8 mouse cellular contexts compared by ENCODE assay signal in the genomic region with DNA sequence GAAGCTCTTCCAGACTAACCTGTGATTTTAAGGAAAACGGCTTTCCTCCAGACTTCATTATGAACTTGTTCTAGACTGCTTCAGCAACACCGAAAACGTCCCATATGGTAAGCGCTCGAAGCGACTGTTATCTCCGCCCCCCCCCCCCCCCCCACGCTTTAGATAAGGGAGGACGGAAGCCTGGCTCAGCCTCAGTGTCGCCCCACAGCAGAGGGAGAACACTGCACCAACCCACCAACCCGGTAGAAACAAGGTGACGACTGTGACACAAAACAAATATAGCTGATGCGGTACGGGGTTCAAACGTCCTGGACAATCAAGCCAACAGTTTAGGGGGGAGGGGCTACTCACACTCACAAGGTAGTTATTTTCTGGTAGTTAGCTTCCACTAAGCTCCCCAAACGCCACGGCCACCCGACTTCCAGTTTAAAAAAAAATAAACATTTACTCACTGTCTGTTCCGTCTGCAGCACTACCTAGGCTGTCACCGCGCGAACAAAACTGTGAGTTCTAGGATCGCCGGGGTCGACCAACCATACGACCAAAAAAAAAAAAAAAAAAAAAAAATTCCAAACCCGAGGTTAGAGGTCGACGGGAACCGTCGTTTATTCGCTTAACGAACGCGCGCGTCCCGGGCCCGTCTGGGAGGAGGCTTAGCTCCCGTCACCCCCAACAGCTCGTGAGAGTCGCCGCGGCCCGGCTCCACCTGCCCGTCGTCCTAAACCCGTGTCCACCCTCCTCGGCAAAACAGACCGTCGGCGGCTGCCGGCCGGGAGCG. TPM values are rescaled to one million over a fixed set of nuclear protein-coding genes. Genes with fewer than 3 reads are reported as not detected.
DNase-seq lines count a peak whose midpoint lies in the region; ATAC-seq and TF ChIP-seq lines count a peak whose summit lies in the region.

No protein-coding gene starts in this region.

- peaks cover 4% of the 10 kb centered on the region for H3K36me3 ChIP-seq in forebrain, postnatal 0 days (ENCODE audit: insufficient read depth)
- H3K36me3 ChIP-seq in intestine, embryonic 15.5 days: peaks cover 8% of the 10 kb centered on the region; the same call in 1 of the 2 replicates
- peaks cover 31% of the 10 kb centered on the region for H3K36me3 ChIP-seq in liver, embryonic 12.5 days
- peaks cover 19% of the 10 kb centered on the region for H3K36me3 ChIP-seq in myocyte (ENCODE audit: control insufficient read depth, insufficient read depth)

- no peaks in the 10 kb centered on the region for H3K9me3 ChIP-seq in forebrain, postnatal 0 days (ENCODE audit: low read length)
- H3K9me3 ChIP-seq in intestine, embryonic 15.5 days: no peaks in the 10 kb centered on the region
- no peaks in the 10 kb centered on the region for H3K9me3 ChIP-seq in liver, embryonic 12.5 days (replicated peaks)

- peak overlapping the region; percentile 95 for H3K4me3 ChIP-seq in cerebellum, adult 2 months (replicated peaks; ENCODE audit: insufficient read depth, low read depth, low read length)
- H3K4me3 ChIP-seq in forebrain, postnatal 0 days (ENCODE audit: low read depth, low read length): peak overlapping the region; percentile 92
- peak overlapping the region; percentile 87 for H3K4me3 ChIP-seq in intestine, embryonic 15.5 days (replicated peaks)
- peak overlapping the region; percentile 90 for H3K4me3 ChIP-seq in liver, embryonic 12.5 days
- H3K4me3 ChIP-seq in myocyte: peak overlapping the region; percentile 53

- no peak for TF ChIP-seq POLR2A in cerebellum, adult 2 months (IDR thresholded peaks at IDR 0.05; ENCODE audit: borderline replicate concordance, insufficient read depth, low read length)
- TF ChIP-seq POLR2A in myocyte (IDR thresholded peaks at IDR 0.05; ENCODE audit: insufficient read length, low read depth): no peak

- H3K4me2 ChIP-seq in forebrain, postnatal 0 days (ENCODE audit: low read depth): peak overlapping the region; percentile 65
- peak overlapping the region; percentile 70 for H3K4me2 ChIP-seq in intestine, embryonic 15.5 days (replicated peaks)
- peak overlapping the region; percentile 85 for H3K4me2 ChIP-seq in liver, embryonic 12.5 days
- H3K4me2 ChIP-seq in myocyte (ENCODE audit: low read depth): peak overlapping the region; percentile 65

- peaks cover 27% of the 10 kb centered on the region for H3K79me2 ChIP-seq in myocyte (ENCODE audit: control insufficient read depth, insufficient read depth)

- peak; percentile 53 for ATAC-seq in forebrain, postnatal 0 days
- ATAC-seq in intestine, embryonic 15.5 days: peak; percentile 85
- peak; percentile 77 for ATAC-seq in liver, embryonic 12.5 days

- H3K4me1 ChIP-seq in cerebellum, adult 2 months (ENCODE audit: control insufficient read depth, insufficient read depth, low read length): no peaks in the 10 kb centered on the region
- H3K4me1 ChIP-seq in forebrain, postnatal 0 days (ENCODE audit: insufficient read depth): peaks cover 2% of the 10 kb centered on the region; the same call in 1 of the 2 replicates
- peaks cover 8% of the 10 kb centered on the region; the same call in 1 of the 2 replicates for H3K4me1 ChIP-seq in intestine, embryonic 15.5 days (replicated peaks)
- H3K4me1 ChIP-seq in liver, embryonic 12.5 days: peaks cover 17% of the 10 kb centered on the region

- DNase-seq in right cerebral cortex, postnatal 10 days (ENCODE audit: low spot score in 2 of 2): peak; percentile 41 to 43
- DNase-seq in right cerebral cortex, postnatal 36 days (ENCODE audit: low spot score in 2 of 2): no peak
- peak; percentile 32 for DNase-seq in cerebellum, adult 2 months
- peak; percentile 46 for DNase-seq in forebrain, postnatal 0 days
- peak; percentile 54 for DNase-seq in testis, postnatal 10 days (ENCODE audit: low spot score)

- H3K9ac ChIP-seq in forebrain, postnatal 0 days: peak overlapping the region; percentile 61
- peak overlapping the region; percentile 83 for H3K9ac ChIP-seq in intestine, embryonic 15.5 days
- peak overlapping the region; percentile 93 for H3K9ac ChIP-seq in liver, embryonic 12.5 days

- under 1% methylated on average over 55 of the region's 55 CpGs for WGBS in cerebellum, adult 2 months
- 1% methylated on average over 55 of the region's 55 CpGs for WGBS in forebrain, postnatal 0 days
- under 1% methylated on average over 55 of the region's 55 CpGs for WGBS in intestine, embryonic 15.5 days
- under 1% methylated on average over 55 of the region's 55 CpGs for WGBS in liver, embryonic 12.5 days (ENCODE audit: insufficient replicate concordance)

- peak overlapping the region; percentile 57 for H3ac ChIP-seq in myocyte (ENCODE audit: control insufficient read depth, insufficient read length)

- TF ChIP-seq CTCF in cerebellum, adult 2 months (IDR thresholded peaks at IDR 0.05; ENCODE audit: borderline replicate concordance, insufficient read depth, low read depth, low read length): no peak
- TF ChIP-seq CTCF in forebrain, postnatal 0 days (IDR thresholded peaks at IDR 0.05; ENCODE audit: low read depth): peak; percentile 6; the same call in 1 of the 2 replicates

- H3K27me3 ChIP-seq in cerebellum, adult 2 months (ENCODE audit: control insufficient read depth, insufficient read depth, low read length): no peaks in the 10 kb centered on the region
- H3K27me3 ChIP-seq in forebrain, postnatal 0 days (ENCODE audit: insufficient read depth, low read length): no peaks in the 10 kb centered on the region
- H3K27me3 ChIP-seq in intestine, embryonic 15.5 days (replicated peaks): no peaks in the 10 kb centered on the region
- H3K27me3 ChIP-seq in liver, embryonic 12.5 days (replicated peaks): no peaks in the 10 kb centered on the region
- no peaks in the 10 kb centered on the region for H3K27me3 ChIP-seq in myocyte (ENCODE audit: control insufficient read depth, insufficient read depth, insufficient read length)

- H3K27ac ChIP-seq in cerebellum, adult 2 months (ENCODE audit: insufficient read depth, low read length): 0 out of 2 replicates have a peak overlapping the region, but pooled peaks have one; percentile 48
- peak overlapping the region; percentile 77 for H3K27ac ChIP-seq in forebrain, postnatal 0 days (ENCODE audit: low read depth, low read length)
- H3K27ac ChIP-seq in intestine, embryonic 15.5 days: peak overlapping the region; percentile 95
- peak overlapping the region; percentile 98 for H3K27ac ChIP-seq in liver, embryonic 12.5 days

TF ChIP-seq in myocyte, 11 proteins besides CTCF, POLR2A, EP300 and RAD21 (continues in another document):
- TF ChIP-seq SRF (IDR thresholded peaks at IDR 0.05; ENCODE audit: control insufficient read depth, insufficient read length, low read depth): no peak
- no peak for TF ChIP-seq CEBPB (IDR thresholded peaks at IDR 0.05; ENCODE audit: insufficient read depth, poor library complexity, severe bottlenecking)
- no peak for TF ChIP-seq USF1 (IDR thresholded peaks at IDR 0.05; ENCODE audit: low read depth)
- no peak for TF ChIP-seq POLR2AphosphoS2 (IDR thresholded peaks at IDR 0.05; ENCODE audit: insufficient read length, low read depth)
- TF ChIP-seq MYOD1 (IDR thresholded peaks at IDR 0.05; ENCODE audit: control insufficient read depth in 1 of 3, insufficient read length in 2 of 3, low read depth in 2 of 3): no peak
- no peak for TF ChIP-seq MYOG (IDR thresholded peaks at IDR 0.05; ENCODE audit: control insufficient read depth in 1 of 3, insufficient read depth in 1 of 3, insufficient read length in 2 of 3, low read depth in 2 of 3)
- no peak for TF ChIP-seq MAX (IDR thresholded peaks at IDR 0.05; ENCODE audit: low read depth)
- no peak for TF ChIP-seq E2F4 (IDR thresholded peaks at IDR 0.05; ENCODE audit: insufficient read depth)

RNA-seq across cellular contexts. Expression of gene Tex30, which starts 0.6 kb away (rescaled TPM):
- polyA plus RNA-seq in cerebellum, adult 2 months (2012; rRNA removed): 10.7 and 11.3 TPM in 2 replicates
- total RNA-seq in forebrain, postnatal 0 days (2014; rRNA removed): 15.2 and 18.7 TPM in 2 replicates
- 36.0 and 43.4 TPM in 2 replicates for polyA plus RNA-seq in forebrain, postnatal 0 days (2015; fragmentation: Nextera tagmentation; extraction: Ambion mirVana)
- 75.7 and 90.0 TPM in 2 replicates for polyA plus RNA-seq in intestine, embryonic 15.5 days (2015; fragmentation: Nextera tagmentation; extraction: Ambion mirVana)
- polyA plus RNA-seq in liver, embryonic 12.5 days (2016; fragmentation: Nextera tagmentation; extraction: Ambion mirVana): 76.5 and 83.8 TPM in 2 replicates
- polyA plus RNA-seq in myocyte (2012; fragmentation: generic; extraction: Trizol): 6.5 TPM

RNA-seq across cellular contexts. Expression of gene Kdelc1, which starts 17.0 kb away (rescaled TPM):
- 14.6 and 15.3 TPM in 2 replicates for polyA plus RNA-seq in cerebellum, adult 2 months (2012; rRNA removed)
- total RNA-seq in forebrain, postnatal 0 days (2014; rRNA removed): 10.5 and 10.6 TPM in 2 replicates
- 12.7 and 14.2 TPM in 2 replicates for polyA plus RNA-seq in forebrain, postnatal 0 days (2015; fragmentation: Nextera tagmentation; extraction: Ambion mirVana)
- 46.7 and 53.3 TPM in 2 replicates for polyA plus RNA-seq in intestine, embryonic 15.5 days (2015; fragmentation: Nextera tagmentation; extraction: Ambion mirVana)
- 26.6 and 28.5 TPM in 2 replicates for polyA plus RNA-seq in liver, embryonic 12.5 days (2016; fragmentation: Nextera tagmentation; extraction: Ambion mirVana)
- polyA plus RNA-seq in myocyte (2012; fragmentation: generic; extraction: Trizol): 17.3 TPM

RNA-seq across cellular contexts. Expression of gene Bivm, which starts 17.1 kb away (rescaled TPM):
- polyA plus RNA-seq in cerebellum, adult 2 months (2012; rRNA removed): 15.3 and 15.6 TPM in 2 replicates
- total RNA-seq in forebrain, postnatal 0 days (2014; rRNA removed): 39.9 and 40.1 TPM in 2 replicates
- polyA plus RNA-seq in forebrain, postnatal 0 days (2015; fragmentation: Nextera tagmentation; extraction: Ambion mirVana): 16.9 and 22.5 TPM in 2 replicates
- 17.5 and 17.6 TPM in 2 replicates for polyA plus RNA-seq in intestine, embryonic 15.5 days (2015; fragmentation: Nextera tagmentation; extraction: Ambion mirVana)
- polyA plus RNA-seq in liver, embryonic 12.5 days (2016; fragmentation: Nextera tagmentation; extraction: Ambion mirVana): 6.1 and 7.5 TPM in 2 replicates
- 8.1 TPM for polyA plus RNA-seq in myocyte (2012; fragmentation: generic; extraction: Trizol)

RNA-seq across cellular contexts. Expression of gene Gm8251, which starts 39.9 kb away (rescaled TPM):
- polyA plus RNA-seq in cerebellum, adult 2 months (2012; rRNA removed): 0.02 and 0.05 TPM in 2 replicates
- total RNA-seq in forebrain, postnatal 0 days (2014; rRNA removed): 0.05 TPM in 1 of 2 replicates, not detected in the other
- not detected in 2 replicates for polyA plus RNA-seq in forebrain, postnatal 0 days (2015; fragmentation: Nextera tagmentation; extraction: Ambion mirVana)
- polyA plus RNA-seq in intestine, embryonic 15.5 days (2015; fragmentation: Nextera tagmentation; extraction: Ambion mirVana): 0.08 and 0.11 TPM in 2 replicates
- 0.20 and 0.23 TPM in 2 replicates for polyA plus RNA-seq in liver, embryonic 12.5 days (2016; fragmentation: Nextera tagmentation; extraction: Ambion mirVana)
- polyA plus RNA-seq in myocyte (2012; fragmentation: generic; extraction: Trizol): not detected

RNA-seq across cellular contexts. Expression of gene Ercc5, which starts 45.9 kb away (rescaled TPM):
- 19.8 and 20.4 TPM in 2 replicates for polyA plus RNA-seq in cerebellum, adult 2 months (2012; rRNA removed)
- 25.2 and 28.0 TPM in 2 replicates for total RNA-seq in forebrain, postnatal 0 days (2014; rRNA removed)
- polyA plus RNA-seq in forebrain, postnatal 0 days (2015; fragmentation: Nextera tagmentation; extraction: Ambion mirVana): 19.1 and 20.2 TPM in 2 replicates
- polyA plus RNA-seq in intestine, embryonic 15.5 days (2015; fragmentation: Nextera tagmentation; extraction: Ambion mirVana): 14.3 and 14.8 TPM in 2 replicates
- polyA plus RNA-seq in liver, embryonic 12.5 days (2016; fragmentation: Nextera tagmentation; extraction: Ambion mirVana): 10.6 and 11.1 TPM in 2 replicates
- 5.1 TPM for polyA plus RNA-seq in myocyte (2012; fragmentation: generic; extraction: Trizol)

Comparison
In these comparisons a context has a peak if more than half of its experiments do, and no peak if none do; other contexts are left out.
1. DNase-seq: peak in right cerebral cortex, postnatal 10 days (2 of 2), cerebellum, adult 2 months (2 of 2), forebrain, postnatal 0 days (single experiment) and testis, postnatal 10 days (single experiment); none in right cerebral cortex, postnatal 36 days (0 of 2).
2. H3K27ac ChIP-seq: peak in every context shown above with its lines; median percentile 98 in liver, embryonic 12.5 days; 95 in intestine, embryonic 15.5 days; 77 in forebrain, postnatal 0 days; 48 in cerebellum, adult 2 months.
3. Peak in every context shown above with its lines, with median percentiles within 50 percentile points of each other: H3K4me3 ChIP-seq, ATAC-seq, H3K4me2 ChIP-seq and H3K9ac ChIP-seq.